Mouse (Mus musculus): ENCODE measurements around the gene Zfp182.

Zfp182 gene

GRCm38 (mm10) chrX:21061866-21062543 lies at the start of gene Zfp182:
Gene Zfp182, minus strand, starts transcription at chrX:21062316.
- DNase-seq (ENCODE audit: low spot score): peak; percentile 26

GRCm38 (mm10) chrX:21089867-21090239 lies 27.7 kb upstream of the Zfp182 start:
- DNase-seq (ENCODE audit: low spot score): no peak

GRCm38 (mm10) chrX:21088983-21089866 lies 27.1 kb upstream of the Zfp182 start, which contains the start of gene Zfp300:
Gene Zfp300, minus strand, starts transcription at chrX:21089527.
- DNase-seq (ENCODE audit: low spot score): no peak

GRCm38 (mm10) chrX:21088645-21088982 lies 26.5 kb upstream of the Zfp182 start:
- DNase-seq (ENCODE audit: low spot score): no peak

GRCm38 (mm10) chrX:21068106-21068505 lies 6.0 kb upstream of the Zfp182 start, which contains the start of gene Spaca5:
Gene Spaca5, plus strand, starts transcription at chrX:21068406.
- DNase-seq (ENCODE audit: low spot score): no peak

GRCm38 (mm10) chrX:21062544-21062890 lies 401 bp upstream of the Zfp182 start:
- no peak for DNase-seq (ENCODE audit: low spot score)

- no peak for DNase-seq (ENCODE audit: low spot score)
These were observed 656 bp downstream of the Zfp182 start for GRCm38 (mm10) chrX:21061460-21061859.

GRCm38 (mm10) chrX:20980901-20981300 lies 81.2 kb downstream of the Zfp182 start:
- no peak for DNase-seq (ENCODE audit: low spot score)
